Mouse (Mus musculus): ENCODE results near the gene Commd7. TPM values are rescaled to one million over a fixed set of nuclear protein-coding genes. Genes with fewer than 3 reads are reported as not detected.
"Not testable (repeated sequence)": the region's sequence is repeated elsewhere in the genome, so short reads cannot be mapped to it uniquely, and the experiment has no call there.

Gene Commd7
- polyA plus RNA-seq (2012; ENCODE audit: insufficient read depth, insufficient read length, low replicate concordance, missing spikeins) = not detected in 2 replicates

- 0 out of 2 replicates have a peak within 1 kb of the TSS, but pooled peaks have one; percentile 16 for H3K27ac ChIP-seq (ENCODE audit: insufficient read depth, low read depth, low read length)
- H3K4me1 ChIP-seq (ENCODE audit: control insufficient read depth, insufficient read depth, low read length) = no peaks in the 10 kb centered on the region
- TF ChIP-seq POLR2A (IDR thresholded peaks at IDR 0.05; ENCODE audit: insufficient read depth, low read depth, low read length) (peak; percentile 54; the same call in 1 of the 2 replicates), CTCF (IDR thresholded peaks at IDR 0.05; ENCODE audit: insufficient read depth, low read depth, low read length) (no peak)
- 4% methylated on average over 53 of the region's 53 CpGs for WGBS
- H3K4me3 ChIP-seq (ENCODE audit: insufficient read depth, low read depth, low read length) = peak within 1 kb of the TSS; percentile 73
Measured at GRCm38 (mm10) chr2:153631976-153632870, at the start of gene Commd7. TSS of gene Commd7 (minus strand) at chr2:153632781.

- H3K27ac ChIP-seq (ENCODE audit: insufficient read depth, low read depth, low read length) = no peak overlapping the region
- no peaks in the 10 kb centered on the region for H3K4me1 ChIP-seq (ENCODE audit: control insufficient read depth, insufficient read depth, low read length)
- TF ChIP-seq POLR2A (IDR thresholded peaks at IDR 0.05; ENCODE audit: insufficient read depth, low read depth, low read length) (no peak), CTCF (IDR thresholded peaks at IDR 0.05; ENCODE audit: insufficient read depth, low read depth, low read length) (no peak)
- no peak overlapping the region for H3K4me3 ChIP-seq (ENCODE audit: insufficient read depth, low read depth, low read length)
- WGBS = 94% methylated on average over 1 of the region's 1 CpGs
Measured at GRCm38 (mm10) chr2:153679959-153680358, 47.4 kb upstream of the Commd7 start.

- WGBS = 73% methylated on average over 7 of the region's 7 CpGs
- Histone ChIP-seq H3K4me3 (ENCODE audit: insufficient read depth, low read depth, low read length) (no peak overlapping the region), H3K4me1 (ENCODE audit: control insufficient read depth, insufficient read depth, low read length) (no peaks in the 10 kb centered on the region), H3K27ac (ENCODE audit: insufficient read depth, low read depth, low read length) (no peak overlapping the region)
- no peak for TF ChIP-seq CTCF (IDR thresholded peaks at IDR 0.05; ENCODE audit: insufficient read depth, low read depth, low read length)
- TF ChIP-seq POLR2A (IDR thresholded peaks at IDR 0.05; ENCODE audit: insufficient read depth, low read depth, low read length) = no peak
Measured at GRCm38 (mm10) chr2:153677550-153677949, 45.0 kb upstream of the Commd7 start.

- WGBS = 97% methylated on average over 6 of the region's 6 CpGs
- TF ChIP-seq POLR2A (IDR thresholded peaks at IDR 0.05; ENCODE audit: insufficient read depth, low read depth, low read length) (no peak), CTCF (IDR thresholded peaks at IDR 0.05; ENCODE audit: insufficient read depth, low read depth, low read length) (no peak)
Measured at GRCm38 (mm10) chr2:153676944-153677343, 44.4 kb upstream of the Commd7 start.

GRCm38 (mm10) chr2:153675364-153675763 lies 42.8 kb upstream of the Commd7 start:
- H3K27ac ChIP-seq (ENCODE audit: insufficient read depth, low read depth, low read length); H3K4me1 ChIP-seq (ENCODE audit: control insufficient read depth, insufficient read depth, low read length); H3K4me3 ChIP-seq (ENCODE audit: insufficient read depth, low read depth, low read length): not testable (repeated sequence)
- WGBS = 81% methylated on average over 1 of the region's 1 CpGs

More at GRCm38 (mm10) chr2:153676944-153677343, 44.4 kb upstream of the Commd7 start:
- H3K4me3 ChIP-seq (ENCODE audit: insufficient read depth, low read depth, low read length) = no peak overlapping the region
- no peaks in the 10 kb centered on the region for H3K4me1 ChIP-seq (ENCODE audit: control insufficient read depth, insufficient read depth, low read length)
- no peak overlapping the region for H3K27ac ChIP-seq (ENCODE audit: insufficient read depth, low read depth, low read length)

- WGBS = 95% methylated on average over 2 of the region's 2 CpGs
- Histone ChIP-seq H3K4me3 (ENCODE audit: insufficient read depth, low read depth, low read length) (no peak overlapping the region), H3K4me1 (ENCODE audit: control insufficient read depth, insufficient read depth, low read length) (no peaks in the 10 kb centered on the region), H3K27ac (ENCODE audit: insufficient read depth, low read depth, low read length) (no peak overlapping the region)
- TF ChIP-seq POLR2A (IDR thresholded peaks at IDR 0.05; ENCODE audit: insufficient read depth, low read depth, low read length) = no peak
- TF ChIP-seq CTCF (IDR thresholded peaks at IDR 0.05; ENCODE audit: insufficient read depth, low read depth, low read length) = no peak
Measured at GRCm38 (mm10) chr2:153672619-153673018, 40.0 kb upstream of the Commd7 start.

- Histone ChIP-seq H3K4me1 (ENCODE audit: control insufficient read depth, insufficient read depth, low read length) (no peaks in the 10 kb centered on the region), H3K4me3 (ENCODE audit: insufficient read depth, low read depth, low read length) (no peak overlapping the region), H3K27ac (ENCODE audit: insufficient read depth, low read depth, low read length) (no peak overlapping the region)
- TF ChIP-seq CTCF (IDR thresholded peaks at IDR 0.05; ENCODE audit: insufficient read depth, low read depth, low read length) (no peak), POLR2A (IDR thresholded peaks at IDR 0.05; ENCODE audit: insufficient read depth, low read depth, low read length) (no peak)
- WGBS = 49% methylated on average over 5 of the region's 5 CpGs
Measured at GRCm38 (mm10) chr2:153670111-153670510, 37.5 kb upstream of the Commd7 start.

- Histone ChIP-seq H3K4me3 (ENCODE audit: insufficient read depth, low read depth, low read length) (no peak overlapping the region), H3K4me1 (ENCODE audit: control insufficient read depth, insufficient read depth, low read length) (no peaks in the 10 kb centered on the region), H3K27ac (ENCODE audit: insufficient read depth, low read depth, low read length) (no peak overlapping the region)
- TF ChIP-seq CTCF (IDR thresholded peaks at IDR 0.05; ENCODE audit: insufficient read depth, low read depth, low read length) (no peak), POLR2A (IDR thresholded peaks at IDR 0.05; ENCODE audit: insufficient read depth, low read depth, low read length) (no peak)
- 51% methylated on average over 7 of the region's 7 CpGs for WGBS
Measured at GRCm38 (mm10) chr2:153668754-153669376, 36.3 kb upstream of the Commd7 start.

- no peak overlapping the region for H3K4me3 ChIP-seq (ENCODE audit: insufficient read depth, low read depth, low read length)
- WGBS = 80% methylated on average over 7 of the region's 7 CpGs
- TF ChIP-seq POLR2A (IDR thresholded peaks at IDR 0.05; ENCODE audit: insufficient read depth, low read depth, low read length) = no peak
- no peak for TF ChIP-seq CTCF (IDR thresholded peaks at IDR 0.05; ENCODE audit: insufficient read depth, low read depth, low read length)
- no peaks in the 10 kb centered on the region for H3K4me1 ChIP-seq (ENCODE audit: control insufficient read depth, insufficient read depth, low read length)
- no peak overlapping the region for H3K27ac ChIP-seq (ENCODE audit: insufficient read depth, low read depth, low read length)
Measured at GRCm38 (mm10) chr2:153665401-153665800, 32.8 kb upstream of the Commd7 start.
